Mouse (Mus musculus): ENCODE data around the gene Car6.

Gene Car6

DNA sequence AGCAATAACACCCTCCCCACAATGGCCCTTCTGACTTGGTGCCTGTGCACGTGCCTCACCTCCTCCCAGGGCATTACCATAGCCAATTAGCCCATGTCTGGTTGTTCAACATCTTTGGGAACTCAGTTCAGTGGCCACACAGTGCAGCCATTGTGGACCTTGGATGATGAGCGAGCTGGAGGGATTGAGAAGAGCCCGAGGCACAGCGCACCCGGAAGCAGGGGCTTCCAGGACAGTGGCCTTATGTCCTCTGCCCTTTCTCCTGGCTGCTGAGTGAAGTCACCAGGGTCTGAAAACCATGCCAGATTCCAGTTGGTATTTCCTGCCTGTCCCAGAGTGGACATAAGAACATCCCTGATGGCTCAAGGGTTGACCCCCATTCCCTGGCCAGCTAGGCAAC is at the start of gene Car6:
Car6 (minus strand) TSS at position 101 of the 400 bp plus-strand sequence.
- DNase-seq = no peak

DNA sequence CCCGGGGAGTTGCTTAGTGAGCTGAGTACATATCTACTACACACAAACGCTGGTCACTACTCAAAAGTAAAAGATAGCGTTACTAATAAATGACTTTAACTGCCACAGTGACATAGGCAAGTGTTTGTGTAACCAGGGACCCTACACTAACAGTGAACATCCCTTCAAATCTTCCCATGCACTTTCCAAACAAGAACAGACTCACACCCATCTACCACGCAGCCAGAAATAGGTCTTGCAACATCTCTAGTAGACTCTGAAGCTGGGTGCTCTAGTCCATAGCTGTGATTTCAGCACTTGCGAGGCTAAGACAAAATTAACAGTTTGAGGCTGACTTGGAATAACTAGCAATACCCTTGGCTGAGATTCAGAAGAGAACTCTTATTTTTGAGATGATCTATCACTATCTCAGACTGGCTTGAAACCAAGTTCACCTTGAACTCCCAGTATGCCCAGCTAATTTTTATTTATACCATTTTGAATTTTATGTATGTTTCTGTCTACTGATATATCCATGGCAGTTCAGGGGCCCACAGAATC is 48.7 kb upstream of the Car6 start:
- DNase-seq = no peak

DNA sequence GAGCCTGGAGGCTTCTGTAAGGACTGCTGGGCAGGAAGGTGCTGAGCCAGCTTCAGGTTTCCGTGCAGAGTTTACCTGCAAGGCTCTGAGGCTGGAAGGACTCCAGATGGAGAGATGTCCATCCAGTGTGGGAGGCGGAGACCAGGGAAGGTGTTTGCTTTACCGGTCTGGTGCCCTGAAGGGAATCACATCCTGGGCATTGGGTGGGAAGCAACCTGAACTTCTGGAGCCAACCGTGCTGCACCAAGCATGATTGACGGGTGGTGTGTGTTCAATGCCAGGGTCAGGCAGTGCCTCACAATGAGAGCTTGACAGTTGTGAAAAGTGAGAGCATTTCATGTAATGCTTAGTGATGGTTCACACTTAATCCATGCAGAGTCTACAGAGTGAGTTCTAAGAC is 47.8 kb upstream of the Car6 start:
- DNase-seq = no peak

DNA sequence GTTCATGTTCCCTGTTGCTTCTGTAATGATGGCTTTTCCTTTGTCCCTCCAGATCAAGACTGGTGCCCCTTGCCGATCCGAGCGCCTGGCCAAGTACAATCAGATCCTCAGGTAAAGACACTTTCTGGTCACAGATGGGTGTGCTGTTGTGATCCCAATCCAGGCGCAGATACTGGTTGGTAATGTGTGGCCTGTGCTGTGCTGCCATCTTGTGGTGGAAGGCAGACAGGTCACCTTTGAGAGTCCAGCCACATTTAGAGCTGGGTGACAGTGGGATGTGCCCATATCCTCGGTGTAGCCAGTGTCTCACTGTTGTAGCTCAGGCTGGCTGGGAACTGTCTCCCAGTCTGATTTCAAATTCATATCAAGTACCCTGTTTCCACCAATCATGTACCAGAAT is 46.9 kb upstream of the Car6 start:
- DNase-seq = peak; percentile 71 to 76

DNA sequence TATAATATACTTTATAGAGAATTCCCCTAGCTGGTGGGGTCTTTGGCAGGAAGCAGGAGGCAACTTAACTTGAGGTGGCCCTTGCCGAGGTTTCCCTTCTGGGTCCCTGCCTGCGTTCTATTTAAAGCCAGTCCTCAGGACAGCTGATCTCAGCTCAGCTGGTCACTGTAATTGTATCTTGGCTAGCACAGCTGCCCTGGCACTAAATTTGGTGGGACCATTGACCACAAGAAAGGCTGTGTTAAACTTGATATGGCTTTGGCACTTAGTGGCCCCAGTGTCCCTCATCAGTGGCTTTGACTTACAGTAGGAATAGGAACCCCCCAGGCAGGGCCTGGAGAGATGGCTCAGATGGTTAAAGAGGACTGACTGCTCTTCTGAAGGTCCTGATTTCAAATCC is 44.7 kb upstream of the Car6 start:
- no peak for DNase-seq

DNA sequence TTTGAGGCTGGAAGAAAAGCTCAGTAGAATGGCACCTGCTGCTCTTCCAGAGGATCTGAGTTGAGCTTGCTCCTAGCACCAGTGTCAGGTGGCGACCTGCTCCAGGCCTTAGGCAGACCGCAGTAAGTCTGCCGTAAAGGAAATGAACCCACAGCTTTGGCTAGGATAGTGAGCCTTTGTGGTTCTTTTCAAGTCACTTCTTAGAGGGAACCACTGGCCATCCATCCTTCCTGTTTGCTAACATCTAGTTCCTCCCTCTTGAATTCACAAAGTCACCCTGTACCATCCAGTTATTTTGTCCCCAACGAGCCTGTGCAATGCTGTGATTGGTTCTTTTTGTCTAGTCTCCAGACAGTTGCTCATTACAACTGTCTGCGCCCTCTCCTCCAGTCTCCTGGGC is 41.6 kb upstream of the Car6 start:
- no peak for DNase-seq

DNA sequence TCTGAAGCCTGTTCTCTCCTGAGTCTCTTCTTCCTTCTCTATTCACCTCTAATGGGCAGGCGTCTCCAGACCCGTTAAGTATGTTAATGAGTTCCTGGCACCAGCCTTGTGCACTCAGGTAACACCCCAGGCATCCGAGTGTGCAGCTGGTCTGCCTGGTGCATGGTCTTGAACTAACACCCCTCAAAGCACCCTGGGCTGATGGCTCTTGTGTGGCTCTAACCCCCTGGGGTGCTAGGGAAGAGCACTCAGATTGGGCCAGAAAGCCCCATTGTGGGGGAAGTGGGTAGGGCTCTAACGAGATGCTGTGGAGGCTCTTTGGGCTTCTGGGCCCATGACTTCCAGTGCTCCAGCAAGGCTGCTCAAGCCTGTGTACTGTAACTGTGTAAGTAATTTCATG is 40.6 kb upstream of the Car6 start:
- DNase-seq = no peak

DNA sequence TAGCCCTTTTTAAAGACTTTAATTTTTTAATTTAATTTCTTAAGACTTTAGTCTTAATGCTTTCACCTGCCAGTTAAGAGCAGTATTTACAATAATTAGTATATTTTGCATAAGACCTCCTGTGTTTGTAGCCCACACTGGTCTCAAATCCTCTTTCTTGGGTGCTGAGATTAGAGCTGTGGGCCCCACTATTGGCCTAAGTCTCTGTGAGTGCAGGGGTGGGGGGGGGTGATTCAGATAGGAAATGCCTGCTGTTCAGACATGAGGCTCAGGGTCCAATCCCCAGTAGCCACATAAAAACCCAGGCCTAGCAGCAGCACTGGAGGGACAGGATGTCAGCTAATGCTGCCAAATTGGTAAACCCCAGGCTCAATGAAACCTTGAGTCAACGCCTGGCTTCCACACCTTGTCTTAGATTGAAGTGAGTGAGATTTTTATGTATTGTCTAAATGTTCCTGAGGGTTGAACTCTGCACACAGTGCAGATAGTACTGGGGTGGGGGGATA is 39.3 kb upstream of the Car6 start:
- no peak for DNase-seq

DNA sequence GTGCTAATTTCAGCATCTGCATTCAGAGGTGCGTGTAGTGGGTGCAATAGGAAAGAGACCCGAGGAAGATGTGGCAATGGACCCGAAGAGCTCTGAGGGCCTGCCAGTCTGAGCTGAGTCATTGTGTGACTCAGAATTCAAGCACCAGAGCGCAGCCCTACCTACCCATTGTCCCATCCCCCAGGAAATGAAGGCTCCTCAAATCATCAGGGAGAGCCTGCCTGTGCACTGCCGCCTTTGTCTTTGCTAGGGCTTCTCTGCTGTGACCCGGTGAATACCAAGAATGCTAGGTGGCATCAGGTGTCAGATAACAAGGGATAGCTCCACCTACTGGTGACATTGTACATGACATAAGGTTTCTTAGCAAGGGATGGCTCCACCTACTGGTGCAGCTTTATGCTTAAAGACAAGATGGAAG is 38.8 kb upstream of the Car6 start:
- peak; percentile 78 to 91 for DNase-seq

DNA sequence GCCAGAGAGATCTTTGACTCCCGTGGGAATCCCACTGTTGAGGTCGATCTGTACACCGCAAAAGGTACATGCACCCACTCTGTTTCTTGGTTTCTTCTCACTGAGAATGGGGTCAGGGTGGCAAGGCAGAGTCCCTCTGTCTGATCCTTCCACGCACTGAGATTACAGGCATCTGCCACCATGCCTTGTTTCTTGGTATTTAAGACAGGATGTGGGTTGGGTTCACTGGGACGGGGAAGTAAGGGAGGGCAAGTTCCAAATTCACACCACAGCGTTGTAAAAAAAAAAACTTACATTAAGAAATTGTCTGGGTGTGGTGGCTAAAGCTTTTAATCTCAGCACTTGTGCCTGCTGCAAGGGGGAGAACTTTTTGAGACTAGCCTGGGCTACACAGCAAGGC is 38.4 kb upstream of the Car6 start:
- DNase-seq = no peak

DNA sequence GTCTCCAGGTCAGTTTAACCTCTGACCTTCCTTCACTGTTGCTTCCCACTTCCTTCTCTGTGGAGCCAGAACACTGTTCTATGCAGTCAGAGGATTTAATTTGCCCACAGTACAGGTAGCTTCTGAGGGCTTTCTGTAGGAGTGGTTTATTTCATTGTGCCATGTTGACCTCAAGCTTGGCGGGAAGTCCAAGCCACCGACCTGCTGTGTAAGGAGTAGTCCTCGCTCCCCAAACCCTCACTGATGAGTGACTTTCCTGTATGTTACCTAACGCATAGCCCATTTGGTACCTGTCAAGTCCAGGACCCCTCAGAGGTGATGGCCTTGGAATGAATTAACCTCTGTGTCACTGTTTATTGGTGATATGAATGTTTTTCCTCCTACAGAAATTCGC is 38.0 kb upstream of the Car6 start:
- no peak for DNase-seq

DNA sequence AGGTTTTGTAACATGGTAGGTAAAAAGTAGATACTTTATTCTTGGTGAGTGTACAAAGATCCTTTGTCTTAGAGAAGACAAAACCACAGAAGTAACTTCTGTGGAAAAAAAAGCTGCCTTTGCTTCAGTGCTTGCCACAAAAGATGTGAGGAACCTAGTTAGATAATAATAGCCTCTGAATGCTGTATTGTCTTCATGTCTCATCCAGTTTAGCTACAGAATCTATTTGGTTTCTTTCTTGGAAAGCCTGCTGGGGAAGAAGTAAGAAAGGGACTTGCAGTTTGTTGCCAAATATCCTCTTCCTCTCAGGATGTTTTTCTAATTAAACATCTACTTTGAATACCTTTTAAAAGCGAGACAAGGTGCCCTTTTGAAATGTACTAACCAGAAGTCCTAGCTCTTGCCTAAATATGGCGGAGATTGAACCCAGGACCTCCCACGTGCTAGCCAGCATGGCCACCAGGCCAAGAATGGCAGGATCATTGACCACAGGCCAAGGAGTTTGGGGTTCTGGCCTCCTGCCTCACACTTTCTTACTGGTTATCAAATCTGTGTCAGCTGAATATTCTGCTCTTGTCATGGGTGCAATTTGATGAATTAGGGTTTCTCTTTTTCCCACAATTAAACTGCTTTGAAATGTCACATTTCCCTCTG is 37.4 kb upstream of the Car6 start:
- DNase-seq = peak; percentile 31 to 70

DNA sequence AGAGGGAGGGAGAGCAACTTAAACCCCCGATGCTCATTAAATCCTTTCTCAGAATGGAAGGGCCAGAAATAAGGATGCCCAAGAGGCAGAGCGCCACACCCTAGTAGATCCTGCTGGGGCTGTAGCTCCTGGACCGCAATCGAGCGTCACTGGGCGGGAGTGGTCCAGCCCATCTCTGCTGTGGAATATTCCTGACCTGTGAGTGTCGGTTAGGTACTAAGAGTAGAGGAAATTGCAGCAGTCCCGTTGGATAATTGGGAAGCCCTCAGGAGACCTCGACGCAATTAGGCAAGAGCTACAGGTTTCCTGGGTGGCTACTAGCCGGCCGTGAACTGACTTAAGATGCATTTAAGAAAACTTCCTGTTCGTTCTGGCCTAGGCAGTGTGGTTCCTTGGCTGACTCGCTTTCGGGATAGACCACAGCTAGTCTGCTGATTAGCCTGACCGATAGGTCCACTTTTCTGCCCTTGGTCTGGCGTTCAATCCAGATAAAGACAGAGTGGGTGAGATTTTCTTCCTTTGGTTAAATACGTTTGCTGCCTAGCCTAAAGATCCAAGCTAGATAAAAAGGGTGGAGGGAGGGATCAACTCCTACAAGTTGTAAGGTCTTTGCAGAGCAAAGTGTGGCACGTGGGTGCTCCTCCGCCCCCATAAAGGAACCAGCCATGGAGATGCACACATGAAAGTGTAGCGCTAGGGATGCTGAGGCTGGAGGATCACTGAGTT is 36.7 kb upstream of the Car6 start:
- peak; percentile 40 to 69 for DNase-seq

DNA sequence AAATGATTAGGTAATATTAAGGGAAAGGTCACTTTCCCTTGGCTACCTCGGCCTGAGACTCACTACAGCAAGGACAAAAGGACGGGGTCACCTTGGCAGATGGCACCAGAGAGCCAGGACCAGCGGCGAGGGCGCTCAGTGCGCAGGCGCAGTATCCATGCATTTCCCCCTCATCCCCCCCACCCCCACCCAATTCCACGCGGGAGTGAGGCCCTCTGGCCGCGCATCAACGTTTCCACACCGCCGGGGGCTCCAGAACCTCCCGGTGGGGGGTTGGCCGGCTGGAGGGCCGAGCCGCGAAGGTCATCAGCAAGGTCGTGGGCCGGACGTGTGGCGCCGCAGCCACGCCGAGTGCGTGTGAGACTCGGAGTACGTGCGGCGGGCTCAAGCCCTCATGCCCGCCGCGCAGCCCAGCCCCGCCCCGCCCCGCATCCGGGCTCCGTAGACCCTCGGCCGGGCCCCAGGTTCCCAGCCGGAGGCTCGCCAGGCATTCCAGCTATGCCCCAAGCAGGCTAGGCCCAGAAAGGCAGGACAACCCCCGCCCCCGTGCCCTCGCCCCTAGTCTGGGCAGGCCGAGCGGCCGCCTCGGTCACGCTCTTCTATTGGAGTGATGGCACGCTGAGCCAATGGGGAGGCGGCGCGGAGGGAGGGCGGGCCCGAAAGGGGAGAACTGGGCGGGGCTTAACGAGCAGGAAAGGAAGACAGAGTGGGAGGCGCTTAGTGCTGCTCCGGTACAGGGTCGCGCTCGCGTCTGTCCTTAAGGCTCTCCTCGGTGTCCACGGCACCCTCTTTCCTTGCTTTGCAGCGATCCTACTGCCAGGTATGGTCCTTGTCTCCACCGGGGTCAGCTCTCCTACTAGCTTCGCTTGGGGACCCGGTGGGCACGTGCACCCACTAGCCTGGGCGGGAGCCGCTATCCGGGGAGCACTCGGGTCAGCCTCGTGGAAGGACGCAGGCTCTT is 35.7 kb upstream of the Car6 start, which contains the start of gene Eno1:
Eno1 (plus strand) TSS at position 201 of the 961 bp plus-strand sequence.
- DNase-seq = peak; percentile 98 to 99

DNA sequence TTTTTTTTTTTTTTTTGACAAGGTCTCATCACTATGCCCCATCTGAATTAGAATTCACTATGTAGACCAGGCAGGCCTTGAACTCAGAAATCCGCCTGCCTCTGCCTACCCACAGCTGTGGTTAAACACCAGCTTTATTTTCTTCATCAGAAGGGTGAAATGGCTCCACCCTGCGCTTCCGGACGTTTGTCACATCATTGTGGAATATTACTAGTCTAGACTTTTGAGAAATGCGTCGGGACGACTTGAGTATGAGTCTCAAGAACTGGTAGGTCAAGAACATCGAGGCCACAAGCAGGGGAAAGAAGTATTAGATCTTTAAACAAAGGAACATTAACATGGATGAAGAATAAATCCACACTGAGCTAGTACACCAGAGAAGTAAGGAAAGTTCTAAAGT is 34.9 kb upstream of the Car6 start:
- no peak for DNase-seq

DNA sequence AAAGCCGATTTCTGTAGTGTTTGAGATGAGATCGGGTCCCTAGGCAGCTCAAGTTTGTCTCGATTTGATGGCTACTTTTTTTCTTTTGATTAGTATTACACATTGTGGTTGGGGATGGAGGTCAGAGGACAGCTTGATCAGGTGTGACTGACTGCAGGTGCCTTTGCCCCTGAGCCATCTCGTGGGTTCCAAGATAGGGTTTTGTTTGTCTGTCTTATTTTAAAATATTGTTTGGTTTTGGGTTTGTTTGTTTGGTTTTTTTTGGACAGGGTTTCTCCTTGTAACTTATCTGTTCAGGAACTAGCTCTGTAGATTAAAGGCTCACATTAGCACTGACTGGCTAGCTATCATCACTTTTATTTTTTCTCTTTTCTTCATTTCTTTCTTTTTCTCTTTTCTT is 34.5 kb upstream of the Car6 start:
- DNase-seq = no peak

DNA sequence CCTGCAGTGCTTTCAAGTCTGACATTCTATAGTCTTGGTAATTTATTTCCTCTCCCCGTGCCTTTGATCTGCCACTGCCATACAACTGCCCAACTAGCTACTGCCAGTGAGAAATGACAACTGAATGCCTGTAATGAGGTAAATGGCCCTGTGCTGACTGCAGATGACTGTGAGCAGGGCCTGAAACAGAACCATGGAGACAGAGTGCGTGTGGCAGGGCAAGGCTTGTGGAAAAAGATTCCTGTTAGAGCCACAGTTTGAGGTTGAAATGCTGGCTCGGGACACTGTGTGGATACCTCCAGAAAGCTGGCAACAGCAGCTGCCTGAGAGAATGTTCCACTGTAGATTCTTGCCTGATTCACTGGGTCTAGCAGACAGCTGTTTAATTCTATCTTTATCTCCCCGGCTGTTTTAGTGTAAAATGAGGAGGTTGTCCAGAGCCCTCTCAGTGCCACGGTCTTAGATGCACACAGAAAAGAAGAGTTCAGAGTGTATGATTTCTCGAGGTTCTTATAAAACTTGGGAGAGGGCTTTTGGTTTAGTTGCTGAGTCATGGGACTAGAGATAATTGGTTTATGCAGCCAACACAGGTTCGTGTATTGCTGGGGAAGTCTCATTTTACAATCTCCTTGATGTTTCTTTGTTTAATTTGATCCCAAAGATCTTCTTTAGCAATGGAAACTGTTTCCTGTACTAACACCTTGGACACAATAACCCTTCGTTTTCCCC is 33.6 kb upstream of the Car6 start:
- no peak for DNase-seq

DNA sequence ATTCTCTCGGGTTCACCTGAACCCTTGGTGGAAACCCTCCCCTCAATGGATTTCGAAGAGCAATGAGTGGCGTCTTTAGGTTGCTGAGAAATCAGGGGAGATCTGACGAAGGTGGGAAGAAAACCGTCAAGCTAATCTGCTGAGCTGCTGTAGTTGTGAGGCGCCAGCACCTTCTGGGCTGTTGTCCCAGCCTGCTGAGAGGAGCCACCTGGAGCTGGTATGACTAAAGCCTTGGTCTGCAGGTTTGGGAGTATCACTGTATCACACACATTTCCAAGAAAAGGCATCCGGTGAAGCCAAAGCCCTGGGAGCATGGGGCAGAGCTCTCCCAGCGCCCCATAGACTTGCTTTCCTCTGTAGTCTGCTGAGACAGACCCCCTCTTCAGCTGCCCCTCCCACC is 30.7 kb upstream of the Car6 start:
- no peak for DNase-seq

DNA sequence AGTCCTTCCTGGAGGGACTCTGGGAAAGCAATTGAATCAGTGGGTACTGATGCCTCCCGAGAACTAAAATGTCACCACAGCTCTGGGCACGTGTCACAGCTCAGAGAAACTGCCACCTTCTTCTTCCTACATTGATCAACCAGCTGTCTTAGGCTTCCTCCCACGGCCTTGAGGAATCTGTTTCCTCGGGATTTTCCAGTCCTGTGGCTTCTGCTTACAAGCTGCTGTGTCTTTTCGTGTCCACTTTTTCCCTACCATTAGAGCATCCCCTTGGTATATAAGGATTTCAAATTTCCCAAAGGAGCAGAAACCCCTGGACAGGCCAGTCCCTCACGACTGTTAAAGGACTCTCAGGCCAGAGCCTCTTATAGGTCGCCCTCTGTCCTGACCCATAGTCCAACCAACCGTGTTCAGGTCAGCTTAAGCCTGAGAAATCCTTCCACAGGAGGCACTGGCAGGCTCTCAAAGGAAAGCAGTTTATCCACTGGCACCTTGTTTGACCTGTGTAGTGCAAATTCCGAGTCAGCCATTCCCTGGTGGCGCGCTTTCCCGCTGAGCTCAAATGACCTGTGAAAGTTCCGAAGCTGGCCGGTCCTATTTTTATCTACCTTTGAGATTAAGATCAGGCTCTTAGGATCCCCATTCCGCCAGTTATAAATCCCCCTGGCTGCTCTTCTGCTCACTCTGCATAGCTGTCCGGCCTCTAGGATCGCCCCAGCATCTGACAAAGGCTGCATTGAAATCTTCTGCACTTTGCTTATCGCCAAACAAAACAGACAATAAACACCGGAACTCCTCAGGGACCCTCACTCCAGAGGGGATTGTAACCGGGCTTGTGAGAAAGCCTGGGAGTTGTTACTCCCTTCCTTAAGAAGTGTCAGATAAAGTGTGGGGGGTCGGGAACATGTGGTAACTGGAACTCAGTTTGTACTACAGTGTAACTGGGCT is 29.6 kb upstream of the Car6 start:
- peak; percentile 84 to 91 for DNase-seq

DNA sequence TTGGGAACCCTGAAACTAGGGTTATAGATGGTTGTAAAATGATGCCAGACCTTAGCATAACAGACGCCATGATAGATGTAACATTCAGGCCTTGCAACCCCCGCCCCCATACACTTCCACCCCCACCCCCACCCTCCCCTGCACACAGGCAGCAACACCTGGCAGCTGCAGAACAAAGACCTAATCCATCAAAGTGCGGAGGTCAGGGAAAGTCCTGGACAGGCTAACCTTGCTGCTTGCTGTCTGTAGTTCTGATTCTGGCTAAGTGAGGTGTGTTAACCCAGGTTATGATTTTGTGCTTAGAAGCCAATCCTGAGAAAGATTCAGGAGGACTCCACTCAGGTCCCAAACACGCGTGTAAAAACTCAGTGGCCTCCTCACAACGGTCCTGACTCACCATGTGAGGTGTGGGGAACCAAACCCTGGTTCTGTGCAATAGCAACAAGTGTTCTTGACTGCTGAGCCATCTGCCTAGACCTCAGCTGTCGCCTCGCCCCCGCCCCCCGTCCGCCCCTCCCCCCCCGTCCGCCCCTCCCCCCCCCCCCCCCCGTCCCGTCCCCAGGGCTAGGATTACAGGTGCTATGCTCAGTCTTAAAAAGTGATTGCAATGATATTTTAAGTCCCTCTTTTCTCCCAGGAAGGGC is 28.7 kb upstream of the Car6 start:
- DNase-seq = no peak

Data from kidney, postnatal 25 days (tissue).